26 mouse cellular contexts compared by ENCODE assay signal in the genomic region with DNA sequence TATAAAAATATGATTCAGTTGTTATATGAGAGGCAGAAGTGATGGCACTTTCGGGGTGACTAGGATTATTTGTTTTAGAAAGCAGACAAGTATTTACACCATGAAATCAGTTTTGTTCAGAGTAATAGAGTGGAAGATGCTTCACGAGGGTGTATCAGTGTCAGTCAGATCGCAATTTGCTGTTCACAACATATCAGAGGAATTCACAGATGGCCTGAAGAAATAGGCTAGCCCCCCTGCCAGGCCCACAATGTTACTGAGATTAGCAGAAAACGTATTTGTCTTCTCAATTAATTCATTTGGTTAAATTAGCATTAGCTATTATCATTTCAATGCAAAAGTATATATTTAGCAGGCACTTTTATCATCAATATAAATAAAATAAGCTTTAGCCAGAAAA.
A peak's percentile ranks its signal among the peaks of the same experiment; 100 is the strongest.
DNase-seq lines count a peak whose midpoint lies in the region; ATAC-seq and TF ChIP-seq lines count a peak whose summit lies in the region.
"Had no signal": no experiment of that assay in that cellular context is flagged by ENCODE, and none has a peak within 500 bp of the region (broad histone marks: within the 10 kb centered on the region; RNA-seq: fewer than 3 reads in every experiment).

No protein-coding gene starts in this region.

- H3K9ac ChIP-seq in hindbrain, postnatal 0 days (replicated peaks; ENCODE audit: low read length) = no peak overlapping the region
- no peak overlapping the region for H3K9ac ChIP-seq in hindbrain, embryonic 11.5 days (ENCODE audit: low read depth, low read length)
- H3K9ac ChIP-seq: heart, embryonic 12.5 days; hindbrain, embryonic 12.5 days; limb, embryonic 13.5 days; liver, embryonic 12.5 days; midbrain, embryonic 12.5 days had no signal

- H3K4me2 ChIP-seq in hindbrain, postnatal 0 days (ENCODE audit: low read depth, low read length) = no peak overlapping the region
- H3K4me2 ChIP-seq in hindbrain, embryonic 11.5 days (replicated peaks; ENCODE audit: low read depth, low read length) = no peak overlapping the region
- H3K4me2 ChIP-seq: heart, embryonic 12.5 days; hindbrain, embryonic 12.5 days; limb, embryonic 13.5 days; liver, embryonic 12.5 days; midbrain, embryonic 12.5 days had no signal

- H3K4me3 ChIP-seq in hindbrain, postnatal 0 days (ENCODE audit: low read length) = no peak overlapping the region
- H3K4me3 ChIP-seq in hindbrain, embryonic 11.5 days (ENCODE audit: low read depth, low read length) = no peak overlapping the region
- H3K4me3 ChIP-seq: forebrain, embryonic 10.5 days; heart, embryonic 12.5 days; hindbrain, embryonic 12.5 days; limb, embryonic 13.5 days; liver, embryonic 12.5 days; midbrain, embryonic 12.5 days had no signal

- no peaks in the 10 kb centered on the region for H3K4me1 ChIP-seq in hindbrain, postnatal 0 days (ENCODE audit: insufficient read depth, low read length)
- no peaks in the 10 kb centered on the region for H3K4me1 ChIP-seq in hindbrain, embryonic 11.5 days (replicated peaks; ENCODE audit: control insufficient read depth, insufficient read depth, low read length)
- H3K4me1 ChIP-seq: forebrain, embryonic 10.5 days; heart, embryonic 12.5 days; hindbrain, embryonic 12.5 days; limb, embryonic 13.5 days; liver, embryonic 12.5 days; midbrain, embryonic 12.5 days had no signal

- ATAC-seq in hindbrain, postnatal 0 days = peak; percentile 32; the same call in 1 of the 2 replicates
- no peak for ATAC-seq in hindbrain, embryonic 11.5 days (ENCODE audit: low FRiP score)
- ATAC-seq: CD4-positive, CD25-positive, alpha-beta regulatory T cell, adult 4 months; liver, embryonic 12.5 days had no signal

- H3K9me3 ChIP-seq in hindbrain, postnatal 0 days (ENCODE audit: low read length) = no peaks in the 10 kb centered on the region
- no peaks in the 10 kb centered on the region for H3K9me3 ChIP-seq in hindbrain, embryonic 11.5 days (ENCODE audit: control insufficient read depth, low read length)
- H3K9me3 ChIP-seq: forebrain, embryonic 10.5 days; heart, embryonic 12.5 days; hindbrain, embryonic 12.5 days; limb, embryonic 13.5 days; liver, embryonic 12.5 days; midbrain, embryonic 12.5 days had no signal

- 37% methylated on average over 4 of the region's 4 CpGs for WGBS in hindbrain, postnatal 0 days
- WGBS in hindbrain, embryonic 11.5 days = 65% methylated on average over 4 of the region's 4 CpGs

- no peak for TF ChIP-seq CTCF in hindbrain, postnatal 0 days (IDR thresholded peaks at IDR 0.05; ENCODE audit: low read depth)

- peak; percentile 53 for DNase-seq in hindbrain, postnatal 0 days (ENCODE audit: low spot score)
- DNase-seq in hindbrain, embryonic 11.5 days (ENCODE audit: low spot score) = no peak
- peak; percentile 88 for DNase-seq in brain, adult 2 months (ENCODE audit: low read depth, low spot score)
- peak; percentile 76 to 86 for DNase-seq in cerebellum, adult 18-20 months
- peak; percentile 90 to 91 for DNase-seq in cerebellum, postnatal 14 days
- no peak for DNase-seq in B cell, adult 2 months
- no peak for DNase-seq in layer of hippocampus, adult 9-11 months
- DNase-seq: adrenal gland, postnatal 25 days; gastrocnemius, postnatal 25 days; heart, adult 18-20 months; heart, postnatal 10 days; kidney, adult 18-20 months; layer of hippocampus, postnatal 36 days; lung, adult 18-20 months; lung, postnatal 14 days; thymus, adult 2 months; thymus, postnatal 4 days had no signal

- H3K36me3 ChIP-seq in hindbrain, postnatal 0 days (ENCODE audit: insufficient read depth, low read length) = no peaks in the 10 kb centered on the region
- H3K36me3 ChIP-seq in hindbrain, embryonic 11.5 days (ENCODE audit: control insufficient read depth, insufficient read depth, low read length) = no peaks in the 10 kb centered on the region
- H3K36me3 ChIP-seq: forebrain, embryonic 10.5 days; heart, embryonic 12.5 days; hindbrain, embryonic 12.5 days; limb, embryonic 13.5 days; liver, embryonic 12.5 days; midbrain, embryonic 12.5 days had no signal

- no peaks in the 10 kb centered on the region for H3K27me3 ChIP-seq in hindbrain, postnatal 0 days (ENCODE audit: insufficient read depth, low read length)
- H3K27me3 ChIP-seq in hindbrain, embryonic 11.5 days (ENCODE audit: control insufficient read depth, insufficient read depth, low read length) = no peaks in the 10 kb centered on the region
- H3K27me3 ChIP-seq: heart, embryonic 12.5 days; hindbrain, embryonic 12.5 days; limb, embryonic 13.5 days; liver, embryonic 12.5 days; midbrain, embryonic 12.5 days had no signal

- no peak overlapping the region for H3K27ac ChIP-seq in hindbrain, postnatal 0 days
- no peak overlapping the region for H3K27ac ChIP-seq in hindbrain, embryonic 11.5 days (ENCODE audit: low read depth, low read length)
- H3K27ac ChIP-seq: forebrain, embryonic 10.5 days; hindbrain, embryonic 12.5 days; kidney, postnatal 0 days; limb, embryonic 13.5 days; liver, embryonic 12.5 days; midbrain, embryonic 12.5 days; stomach, postnatal 0 days had no signal

Comparison
In these comparisons a context has a peak if more than half of its experiments do, and no peak if none do; other contexts are left out.
1. DNase-seq: peak in hindbrain, postnatal 0 days (single experiment), brain, adult 2 months (single experiment), cerebellum, adult 18-20 months (2 of 2) and cerebellum, postnatal 14 days (2 of 2); none in hindbrain, embryonic 11.5 days (single experiment), B cell, adult 2 months (0 of 2) and layer of hippocampus, adult 9-11 months (single experiment).